Mouse (Mus musculus): ENCODE results near the gene Atf6. TPM values are rescaled to one million over a fixed set of nuclear protein-coding genes. Genes with fewer than 3 reads are reported as not detected.

The Atf6 gene
- total and polyA plus RNA-seq, 3 experiments = 33.8 to 47.0 (median 35.3) TPM

DNA sequence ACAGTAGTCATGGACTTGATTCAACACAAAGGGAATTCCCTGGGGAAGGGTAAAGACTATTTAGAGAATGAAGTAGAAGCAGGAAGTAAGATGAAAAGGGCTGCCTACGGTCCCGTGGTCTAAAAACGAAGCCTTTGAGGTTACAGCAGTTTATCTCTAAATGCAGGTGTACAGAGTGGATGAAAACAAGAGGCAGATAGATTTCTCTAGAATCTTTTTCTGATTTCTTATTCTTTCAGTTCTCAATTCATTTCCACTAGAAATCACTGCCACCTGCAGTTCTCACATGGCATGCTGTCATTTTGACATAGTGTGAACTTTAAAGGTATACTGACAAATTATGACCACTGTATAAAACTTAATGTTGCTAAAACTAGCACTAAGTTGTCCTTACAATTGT lies 66.9 kb downstream of the Atf6 start:
- Histone ChIP-seq H3K36me3 (replicated peaks in 1 of 2; ENCODE audit: control insufficient read depth in 1 of 2, insufficient read depth in 1 of 2, low read length in 1 of 2) (peaks cover 43 to 64% of the 10 kb centered on the region in 2 experiments), H3K9me3 (replicated peaks; ENCODE audit: low read length) (no peaks in the 10 kb centered on the region), H3K27ac (ENCODE audit: insufficient read depth, low read depth) (peak overlapping the region; percentile 43; the same call in 1 of the 2 replicates), H3K4me1 (ENCODE audit: control insufficient read depth in 1 of 2, insufficient read depth in 2 of 2) (peaks cover 8 to 49% of the 10 kb centered on the region in 2 experiments), H3K9ac (ENCODE audit: insufficient read depth, low read depth) (no peak overlapping the region; the same call in 1 of the 2 replicates), H3K27me3 (replicated peaks) (no peaks in the 10 kb centered on the region), H3K79me2 (replicated peaks; ENCODE audit: control insufficient read depth, extremely low read depth, insufficient read depth, poor library complexity, severe bottlenecking) (peaks cover 7% of the 10 kb centered on the region), H3K4me2 (ENCODE audit: insufficient read depth, low read depth, poor library complexity, severe bottlenecking) (peak overlapping the region; percentile 51; the same call in 1 of the 2 replicates), H3K4me3 (replicated peaks in 1 of 3; ENCODE audit: low read depth in 2 of 3, low read length in 2 of 3, poor library complexity in 1 of 3) (no peak overlapping the region)
- dilution Hi-C loops (cut with MboI; ENCODE audit: extremely low pct_ligation_motif_present, extremely low pct_unique_long_range_greater_than_20kb, low sequenced_read_pairs) (no loop called here), in situ Hi-C loops (cut with MboI; ENCODE audit: low pct_ligation_motif_present, low pct_unique_long_range_greater_than_20kb, low sequenced_read_pairs) (no loop called here)
- TF ChIP-seq POLR2A (IDR thresholded peaks at IDR 0.05; ENCODE audit: low read depth, low read length) (no peak), CTCF (conservative IDR thresholded peaks at IDR 0.05 in 1 of 2, IDR thresholded peaks at IDR 0.05 in 1 of 2; ENCODE audit: low read depth in 2 of 2, low read length in 2 of 2) (no peak), ZNF384 (IDR thresholded peaks at IDR 0.05; ENCODE audit: low read depth, low read length) (no peak), TCF12 (IDR thresholded peaks at IDR 0.05; ENCODE audit: low read depth, low read length) (no peak), MXI1 (IDR thresholded peaks at IDR 0.05; ENCODE audit: low read depth, low read length) (peak; percentile 69; the same call in 1 of the 2 replicates), POLR2AphosphoS2 (IDR thresholded peaks at IDR 0.05; ENCODE audit: low read depth, low read length) (no peak), EP300 (IDR thresholded peaks at IDR 0.05; ENCODE audit: low read length) (peak; percentile 53; the same call in 1 of the 2 replicates), MEF2A (IDR thresholded peaks at IDR 0.05; ENCODE audit: borderline replicate concordance, low read depth, low read length) (peak; percentile 44), KAT2A (IDR thresholded peaks at IDR 0.05; ENCODE audit: insufficient replicate concordance, low read length) (no peak), ETS1 (conservative IDR thresholded peaks at IDR 0.05; ENCODE audit: low read depth, low read length) (no peak), E2F4 (IDR thresholded peaks at IDR 0.05; ENCODE audit: insufficient replicate concordance, low read depth, low read length) (no peak), MYC (IDR thresholded peaks at IDR 0.05; ENCODE audit: low read depth, low read length) (0 out of 2 replicates have a peak, but pooled peaks have one; percentile 37), BHLHE40 (IDR thresholded peaks at IDR 0.05; ENCODE audit: low read depth, low read length) (0 out of 2 replicates have a peak, but pooled peaks have one; percentile 15), RCOR1 (conservative IDR thresholded peaks at IDR 0.05; ENCODE audit: low read depth, low read length) (no peak), SIN3A (IDR thresholded peaks at IDR 0.05; ENCODE audit: low read length) (0 out of 2 replicates have a peak, but pooled peaks have one; percentile 40), MAZ (IDR thresholded peaks at IDR 0.05; ENCODE audit: low read depth, low read length) (no peak), CHD1 (IDR thresholded peaks at IDR 0.05; ENCODE audit: low read depth, low read length) (no peak), CHD2 (IDR thresholded peaks at IDR 0.05; ENCODE audit: low read length) (no peak), HCFC1 (IDR thresholded peaks at IDR 0.05; ENCODE audit: low read depth, low read length) (no peak), NRF1 (IDR thresholded peaks at IDR 0.05; ENCODE audit: low read depth, low read length) (no peak), MAFK (IDR thresholded peaks at IDR 0.05; ENCODE audit: insufficient replicate concordance, low read length) (no peak), ZMIZ1 (IDR thresholded peaks at IDR 0.05; ENCODE audit: low read depth, low read length) (no peak), ELF1 (IDR thresholded peaks at IDR 0.05; ENCODE audit: low read depth, low read length) (peak; percentile 45; the same call in 1 of the 2 replicates), JUND (conservative IDR thresholded peaks at IDR 0.05; ENCODE audit: low read depth, low read length) (no peak), RAD21 (IDR thresholded peaks at IDR 0.05; ENCODE audit: low read depth, low read length) (no peak; the same call in 1 of the 2 replicates)
- DNase-seq (ENCODE audit: extremely low read depth) = peak; percentile 54
